Mouse (Mus musculus) right cerebral cortex, adult 2 months (tissue): ENCODE data around the gene Skida1.

ENCODE experiments used
- DNase-seq, 2 experiments: peaks; one replicate each; pipeline ENCODE4 v3.0.0; 2021 to 2022; ENCODE audit warnings: low spot score in 2 of 2

Gene Skida1

DNA sequence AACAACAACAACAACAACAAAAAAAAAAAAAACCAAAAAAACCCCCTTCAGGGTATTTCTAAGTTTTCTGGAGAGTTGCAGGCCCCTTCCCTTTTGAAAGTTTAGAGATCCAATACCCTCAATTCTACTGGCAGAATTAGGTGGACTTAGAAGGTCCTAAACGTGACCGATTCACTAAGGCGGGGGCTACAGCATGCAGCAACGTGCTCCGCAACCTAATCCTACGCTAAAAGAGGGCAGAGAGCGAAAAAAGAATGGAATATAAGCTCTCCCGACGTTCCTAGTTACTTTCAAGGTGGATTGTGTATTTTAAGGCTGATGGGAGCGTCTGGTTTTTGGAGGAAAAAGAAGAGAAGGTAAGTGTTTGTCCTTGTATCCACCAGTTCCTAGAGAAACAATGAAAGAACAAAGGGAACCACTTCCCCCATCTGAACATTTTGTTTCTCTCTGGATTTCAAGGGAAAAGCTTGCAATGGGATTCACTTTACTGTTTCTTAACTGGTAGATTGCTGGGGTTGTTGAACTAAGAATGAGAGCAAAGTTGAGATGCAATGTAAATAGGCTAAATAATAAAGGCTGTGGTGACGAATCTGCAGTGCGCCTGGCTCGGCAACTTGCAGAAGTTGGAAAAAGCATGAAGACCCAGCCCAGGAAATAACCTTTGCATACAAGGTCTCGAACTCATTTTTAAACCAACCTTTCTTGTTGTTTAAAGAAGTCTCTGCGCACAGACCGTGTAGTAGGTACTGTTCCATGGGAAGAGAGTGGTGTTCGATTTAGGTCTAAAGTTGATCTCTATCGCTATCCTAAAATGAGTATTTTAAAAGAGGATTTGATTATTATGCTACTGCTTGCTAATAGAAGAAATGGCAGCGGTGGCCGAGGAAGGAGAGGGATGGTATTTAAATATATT is 6.4 kb upstream of the Skida1 start, which contains the start of gene Mllt10:
Mllt10 (plus strand) TSS at position 222 of the 913 bp plus-strand sequence.
- DNase-seq = no peak

DNA sequence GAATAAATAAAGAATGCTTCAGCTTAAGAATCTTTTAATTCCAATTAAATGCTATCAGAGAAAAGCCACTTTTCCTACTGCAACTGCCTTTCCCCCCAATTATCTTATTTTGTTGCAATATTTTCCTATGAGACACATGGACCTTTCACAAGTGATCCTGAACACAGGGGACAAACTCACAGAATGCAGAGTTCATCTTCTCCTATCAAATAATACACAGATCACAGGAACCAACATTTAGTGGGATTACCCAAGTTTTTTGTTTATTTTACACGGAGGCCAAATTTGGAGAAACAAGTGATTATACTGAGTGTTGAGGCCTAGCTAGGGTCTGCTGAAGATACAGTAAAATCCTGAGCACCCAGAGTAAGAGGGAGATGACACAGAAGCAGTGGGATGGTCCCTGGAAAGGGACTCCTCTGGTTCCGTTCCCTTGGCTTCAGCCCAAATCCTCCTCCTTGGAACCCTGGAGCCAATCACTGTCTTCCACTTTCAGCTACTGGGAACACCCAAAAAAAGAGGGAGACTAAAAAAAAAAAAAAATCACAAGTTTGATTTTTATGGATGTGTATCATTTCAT is 5.2 kb upstream of the Skida1 start:
- DNase-seq = no peak

DNA sequence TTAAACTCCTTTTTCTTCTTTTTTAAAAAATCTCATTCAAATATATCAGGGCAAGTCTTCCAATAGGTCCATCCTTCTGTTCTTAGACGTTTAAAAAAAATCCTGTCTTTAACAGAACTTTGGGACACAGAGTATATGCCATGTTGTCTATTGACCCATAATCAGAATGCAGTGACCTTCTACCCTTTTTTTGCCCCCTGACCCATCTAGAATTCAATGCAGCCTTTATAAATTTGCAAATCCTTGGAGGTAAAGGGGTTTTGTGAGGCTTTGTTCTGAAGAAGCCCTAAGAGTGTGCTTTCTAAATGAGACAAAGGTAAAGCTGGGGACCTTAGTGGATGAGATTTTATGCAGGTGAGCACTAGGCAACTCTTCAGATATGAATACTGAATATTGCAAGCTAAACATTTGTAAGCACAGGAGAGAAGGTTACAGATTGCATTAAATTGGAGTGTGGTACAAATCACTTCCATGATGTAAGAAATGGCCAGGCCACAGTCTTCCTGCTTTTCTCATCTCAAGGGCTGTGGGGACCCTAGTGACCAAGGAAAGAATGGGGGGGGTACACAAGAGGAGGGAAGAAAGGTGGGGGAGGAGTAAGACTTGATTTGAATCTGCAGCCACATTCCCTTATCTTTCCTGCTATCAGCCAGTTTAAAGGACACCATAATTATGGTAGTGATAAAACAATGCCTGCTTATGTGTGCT is 4.5 kb upstream of the Skida1 start:
- DNase-seq = no peak

DNA sequence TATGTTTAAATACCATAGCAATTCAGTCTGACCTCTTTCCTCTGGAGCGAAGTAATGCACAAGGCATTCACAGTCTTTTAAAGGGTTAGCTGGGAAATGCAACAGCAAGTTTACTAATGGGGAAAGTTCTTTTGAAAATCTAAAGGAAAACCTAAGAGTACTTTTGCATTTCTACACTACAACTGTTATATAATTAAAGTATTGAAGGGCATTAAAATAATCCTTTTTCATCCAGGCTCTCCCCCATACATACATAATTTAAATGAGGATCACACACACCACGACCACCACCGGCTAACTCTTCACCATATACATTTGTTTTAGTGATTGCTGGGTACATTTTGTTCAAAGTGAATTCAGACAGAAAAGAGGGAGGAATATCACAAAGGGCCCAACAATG is 3.7 kb upstream of the Skida1 start:
- DNase-seq = no peak

DNA sequence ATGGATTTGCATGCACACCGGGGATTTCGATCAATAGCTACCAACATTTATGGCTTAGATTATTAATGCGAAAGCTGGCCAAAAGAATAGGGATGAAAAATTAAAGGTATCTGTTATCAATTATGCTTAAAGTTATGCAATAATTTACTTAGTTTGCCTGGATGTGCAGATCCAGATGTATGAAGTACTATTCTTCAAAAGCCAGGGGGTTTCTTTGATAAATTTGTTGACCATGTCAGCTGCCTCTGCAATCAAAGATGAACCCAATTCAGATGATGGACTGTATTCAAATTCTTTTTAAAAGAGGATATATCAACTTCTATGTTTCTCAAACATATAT is 3.0 kb upstream of the Skida1 start:
- DNase-seq = no peak

DNA sequence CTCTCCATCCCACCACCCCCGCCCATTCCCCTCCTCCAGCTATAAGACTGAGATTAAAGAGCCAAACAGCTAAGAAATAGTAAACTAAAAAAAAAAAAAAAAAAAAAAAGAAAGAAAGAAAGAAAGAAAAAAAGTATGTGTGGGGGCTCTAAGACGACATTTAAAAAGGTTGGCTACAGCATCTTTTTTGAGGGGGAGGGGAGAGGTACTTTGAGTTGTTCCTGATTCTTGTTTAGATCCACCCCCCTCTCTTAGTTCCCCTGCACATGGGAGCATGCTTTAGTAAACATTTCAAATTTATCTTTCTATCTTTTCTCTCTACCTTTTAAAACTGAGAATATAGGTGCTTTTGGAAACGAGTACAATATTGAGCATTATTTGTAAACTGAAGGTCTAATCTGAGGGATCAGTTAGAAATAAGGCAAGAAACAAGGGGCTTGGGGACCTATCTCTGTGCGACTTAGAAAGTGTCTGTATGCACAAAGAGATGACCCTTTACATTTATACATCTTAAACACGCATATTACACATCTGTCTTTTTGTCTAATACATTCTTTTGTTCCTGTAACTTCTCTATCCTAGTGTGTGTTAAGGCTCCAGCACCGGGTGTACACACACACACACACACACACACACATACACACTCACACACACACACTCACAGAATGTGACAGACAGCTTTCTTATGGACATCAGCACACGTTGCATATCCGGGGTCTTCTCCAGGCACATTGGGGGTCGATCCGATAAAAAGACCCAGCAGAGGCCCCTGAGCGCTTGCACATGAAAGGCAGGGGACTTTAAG is 2.4 kb upstream of the Skida1 start:
- DNase-seq = no peak

DNA sequence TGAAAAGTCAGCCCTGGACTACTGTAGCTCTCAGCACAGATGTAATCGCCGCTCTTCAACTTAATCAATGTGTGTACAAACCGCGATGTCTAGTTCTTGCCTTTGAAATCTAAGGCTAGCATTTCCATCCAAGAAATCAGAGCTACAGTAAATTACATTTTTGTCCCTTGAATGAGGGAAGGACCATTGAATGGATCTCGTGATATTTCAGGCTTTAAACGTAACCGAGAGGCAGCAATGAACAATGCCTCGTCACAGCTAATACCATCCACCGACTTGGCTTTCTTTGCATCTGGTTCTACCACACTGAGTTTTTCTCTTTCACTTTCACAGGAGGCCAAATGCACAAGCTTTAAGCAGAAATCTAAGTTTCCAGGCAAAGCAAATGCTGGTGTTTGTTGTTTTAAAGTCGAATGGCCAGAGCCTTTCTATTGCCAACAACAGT is 1.7 kb upstream of the Skida1 start:
- no peak for DNase-seq

DNA sequence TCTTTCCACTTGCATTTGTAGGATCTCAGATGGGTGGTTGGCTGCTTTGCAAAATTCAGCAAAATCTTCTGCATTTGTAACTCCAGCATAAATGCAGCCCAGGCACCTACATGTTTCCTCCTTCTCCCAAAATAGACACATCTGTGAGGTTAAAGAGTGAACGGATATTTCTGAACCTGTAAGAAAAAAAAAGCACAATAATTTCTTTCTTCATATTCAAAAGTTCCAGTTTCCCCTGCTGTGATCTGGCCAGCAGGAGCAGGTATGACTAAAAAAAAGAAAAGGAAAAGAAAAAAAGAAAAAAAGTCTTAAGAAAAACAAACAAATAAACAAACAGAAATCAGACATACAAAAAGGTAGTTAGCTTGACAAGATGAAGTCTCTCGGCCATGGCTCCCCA is 1.2 kb upstream of the Skida1 start:
- no peak for DNase-seq

DNA sequence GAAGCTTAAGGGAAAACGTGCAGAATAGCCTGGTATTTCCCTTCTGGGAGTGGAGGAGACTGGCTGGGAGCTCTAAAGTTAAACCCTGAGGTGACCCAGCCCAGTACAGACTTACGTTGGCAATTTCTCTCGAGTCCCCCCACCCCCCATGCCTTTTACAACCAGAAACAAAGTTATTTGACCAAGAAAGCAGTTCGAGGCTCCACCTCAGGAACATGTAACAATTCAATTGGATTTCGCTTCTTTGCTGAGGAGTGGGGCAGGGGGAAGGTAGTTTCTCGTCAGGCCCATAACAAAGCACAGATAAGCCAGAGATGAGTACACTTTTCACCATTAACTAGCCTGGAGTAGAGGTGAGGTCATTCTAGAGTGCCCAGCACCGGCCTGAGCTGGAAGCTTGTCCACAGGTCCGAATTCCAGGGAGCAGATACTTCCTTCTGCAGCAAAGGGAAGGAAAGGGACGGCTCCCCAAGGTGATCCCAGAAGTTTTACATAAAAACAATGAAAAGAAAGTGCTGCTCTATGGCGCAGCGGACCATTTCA is 499 bp upstream of the Skida1 start:
- no peak for DNase-seq

DNA sequence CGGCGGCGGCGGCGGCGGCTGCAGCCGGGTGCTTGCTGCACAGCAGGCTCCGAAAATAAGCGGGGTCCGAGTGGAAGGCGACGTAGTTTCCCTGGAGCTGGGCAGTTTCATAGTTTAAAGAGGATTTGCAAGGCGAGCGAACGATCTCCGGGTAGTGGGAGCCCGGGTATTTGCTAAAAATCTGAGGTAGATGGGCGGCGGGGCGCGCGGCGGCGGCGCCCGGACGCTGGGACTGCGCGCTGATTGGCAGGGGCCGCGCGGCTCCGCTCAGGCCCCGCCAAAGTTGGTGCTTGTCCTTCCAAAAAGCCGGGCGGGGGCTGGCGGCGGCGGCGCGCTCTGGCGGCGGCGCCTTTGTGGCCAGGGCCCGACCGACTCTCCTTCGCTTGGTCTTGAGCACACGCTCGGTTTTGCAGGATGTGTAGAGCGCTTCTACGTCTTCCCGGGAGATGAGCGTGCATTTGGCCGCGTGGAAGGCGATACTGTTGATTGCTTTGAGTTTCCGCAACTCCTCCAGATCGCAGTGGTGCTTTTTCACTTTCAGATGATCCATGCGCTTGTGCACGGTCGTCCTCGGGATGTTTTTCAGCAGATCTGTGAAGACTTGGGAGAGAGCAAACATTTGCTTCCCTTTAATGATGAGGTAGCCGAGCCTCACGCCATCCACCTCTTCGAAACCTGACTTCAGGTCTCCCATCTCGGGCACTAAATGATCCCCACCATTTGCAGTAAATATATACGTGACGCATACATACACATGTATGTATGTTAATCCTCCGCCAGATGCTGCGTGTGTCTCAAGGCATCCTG is 1.0 kb downstream of the Skida1 start:
- peak in 1 of 2 experiments; percentile 58 for DNase-seq

DNA sequence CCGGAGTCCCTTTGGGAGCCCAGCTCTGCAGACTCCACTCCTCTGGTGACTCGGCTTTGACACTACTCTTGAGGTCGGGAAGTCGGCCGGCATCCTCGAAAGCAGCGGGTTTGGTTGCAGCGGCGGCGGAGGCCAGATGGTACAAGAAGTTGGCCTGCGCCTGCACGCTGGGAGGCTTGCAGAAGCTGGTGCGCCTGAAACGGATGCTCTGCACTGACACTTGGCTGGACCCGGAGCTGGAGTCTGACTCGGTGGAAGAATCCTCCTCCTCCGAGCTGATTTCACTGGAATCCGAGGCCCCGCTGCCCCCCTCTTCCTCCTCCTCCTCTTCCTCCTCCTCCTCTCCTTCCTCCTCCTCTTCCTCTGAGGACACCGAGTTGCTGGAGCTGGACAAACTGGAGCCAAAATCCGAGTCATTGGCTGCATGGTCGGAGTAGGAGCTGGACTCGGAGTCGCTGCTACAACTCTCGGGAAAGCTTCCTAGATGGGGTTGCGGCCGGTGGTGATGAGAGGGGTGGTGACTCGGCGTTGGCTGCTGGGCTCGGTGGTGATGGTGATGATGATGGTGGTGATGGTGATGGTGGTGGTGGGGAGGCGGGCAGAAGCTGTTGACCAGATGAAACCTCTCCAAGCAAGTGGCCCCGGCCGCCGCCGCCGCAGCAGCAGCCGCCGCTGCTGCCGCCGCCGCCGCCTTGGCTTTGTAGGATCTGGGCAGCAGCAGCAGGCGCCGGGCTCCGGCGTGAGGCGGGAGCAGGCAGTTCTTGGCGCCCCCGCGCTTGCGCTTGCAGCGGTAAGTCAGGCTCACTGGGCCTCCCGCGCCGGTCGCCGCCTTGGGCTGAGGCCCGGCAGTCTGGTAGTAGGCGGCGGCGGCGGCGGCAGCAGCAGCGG is 1.8 kb downstream of the Skida1 start:
- peak; percentile 61 to 75 for DNase-seq

DNA sequence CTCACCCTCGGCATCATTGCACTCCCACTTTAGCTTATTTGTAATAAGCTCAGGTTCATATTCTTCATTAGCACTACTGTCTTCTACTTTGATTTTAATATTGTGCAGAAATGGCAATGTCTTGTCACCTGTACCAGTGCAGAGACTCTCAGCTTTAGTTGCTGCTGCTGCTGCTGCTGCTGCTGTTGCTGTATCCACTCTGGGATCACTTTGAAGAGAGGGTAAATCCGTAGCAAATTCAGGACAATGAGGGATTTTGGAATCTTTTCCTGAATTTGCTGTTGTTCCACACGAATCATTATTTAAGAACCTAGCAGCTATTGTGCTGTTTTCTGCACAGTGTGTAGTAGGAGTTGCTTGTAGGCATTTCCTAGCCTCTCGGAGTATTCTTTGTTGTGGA is 2.7 kb downstream of the Skida1 start:
- DNase-seq = no peak

DNA sequence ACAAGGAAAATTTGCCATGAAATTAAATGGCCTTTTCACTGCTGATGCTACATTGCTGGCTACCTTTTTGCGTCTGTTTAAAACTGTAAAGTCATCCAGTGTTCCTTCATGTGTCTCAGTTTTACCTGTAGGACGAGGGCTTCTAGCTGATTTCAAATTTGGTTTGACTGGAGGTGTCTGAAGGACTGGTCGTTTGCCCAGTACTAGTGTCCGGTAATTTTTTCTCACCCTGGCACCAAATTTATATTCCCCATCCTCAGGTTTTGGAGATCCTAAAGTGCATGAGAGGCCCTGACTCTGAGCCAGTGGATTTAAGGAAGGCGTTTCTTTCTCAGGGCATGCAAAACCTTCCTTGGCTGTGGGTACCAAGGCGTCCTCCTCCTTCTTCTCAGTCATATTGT is 3.1 kb downstream of the Skida1 start:
- DNase-seq = no peak

DNA sequence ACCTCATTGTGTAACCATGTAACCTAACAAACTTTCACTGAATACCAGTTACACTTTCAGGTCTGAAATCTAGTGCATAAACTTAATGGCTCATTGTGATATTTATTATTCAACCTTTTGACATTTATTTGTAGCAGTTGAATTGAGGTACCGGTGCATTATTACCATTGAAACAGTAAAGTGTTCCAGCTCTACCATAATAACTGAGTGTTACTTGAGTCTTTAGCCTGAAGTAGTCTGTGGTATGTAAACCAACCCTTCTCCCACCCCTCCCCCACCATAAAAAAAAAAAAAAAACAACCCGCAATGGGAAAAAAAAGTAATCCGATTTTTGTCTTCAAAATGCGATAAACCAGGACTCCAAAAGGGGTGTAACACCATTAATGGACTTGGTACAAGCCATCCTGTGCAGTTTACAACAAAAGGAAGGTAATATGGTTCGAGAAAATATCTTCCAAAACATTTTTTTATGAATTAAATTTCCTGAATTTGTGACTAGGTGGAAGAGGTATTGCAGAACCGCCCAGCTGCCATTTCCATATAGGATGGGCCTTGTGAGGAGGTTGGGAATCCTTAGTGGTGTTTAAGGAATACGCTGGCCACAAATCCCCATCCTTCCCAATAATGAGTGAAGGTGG is 3.6 kb downstream of the Skida1 start:
- DNase-seq = no peak

DNA sequence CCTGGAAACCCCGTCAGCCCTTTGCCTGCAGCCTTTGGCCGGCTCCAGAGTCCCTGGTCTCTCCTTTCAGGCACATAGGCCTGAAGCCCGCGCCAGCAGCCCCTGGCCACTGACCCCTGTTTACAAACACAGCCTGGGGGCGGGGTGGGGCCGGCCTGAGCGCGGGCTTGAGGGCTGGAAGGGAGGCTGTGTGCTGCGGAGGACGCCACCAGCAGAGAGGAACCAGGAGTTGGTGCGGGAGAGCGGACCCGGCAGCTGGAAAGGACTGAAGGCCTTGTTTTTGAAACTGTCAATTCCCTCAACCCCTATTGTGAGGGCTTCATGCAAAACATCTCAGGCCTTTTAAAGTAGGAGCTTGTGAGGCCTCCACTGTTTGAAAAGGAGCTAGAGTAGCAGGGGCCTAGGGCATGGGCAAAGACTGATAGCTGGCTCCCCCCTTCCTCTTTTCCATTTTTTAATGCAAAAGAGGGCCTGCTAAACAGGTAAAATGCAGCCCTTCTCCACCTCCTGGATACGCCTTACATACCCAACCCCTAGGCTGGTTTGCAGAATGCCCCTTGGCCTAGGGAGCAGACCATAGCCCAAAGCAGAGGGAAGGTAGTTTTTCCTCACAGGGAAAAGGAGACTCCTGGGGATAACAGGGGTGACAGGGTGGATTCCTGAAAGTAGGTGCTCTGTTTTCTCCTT is 7.5 kb downstream of the Skida1 start:
- DNase-seq = no peak

DNA sequence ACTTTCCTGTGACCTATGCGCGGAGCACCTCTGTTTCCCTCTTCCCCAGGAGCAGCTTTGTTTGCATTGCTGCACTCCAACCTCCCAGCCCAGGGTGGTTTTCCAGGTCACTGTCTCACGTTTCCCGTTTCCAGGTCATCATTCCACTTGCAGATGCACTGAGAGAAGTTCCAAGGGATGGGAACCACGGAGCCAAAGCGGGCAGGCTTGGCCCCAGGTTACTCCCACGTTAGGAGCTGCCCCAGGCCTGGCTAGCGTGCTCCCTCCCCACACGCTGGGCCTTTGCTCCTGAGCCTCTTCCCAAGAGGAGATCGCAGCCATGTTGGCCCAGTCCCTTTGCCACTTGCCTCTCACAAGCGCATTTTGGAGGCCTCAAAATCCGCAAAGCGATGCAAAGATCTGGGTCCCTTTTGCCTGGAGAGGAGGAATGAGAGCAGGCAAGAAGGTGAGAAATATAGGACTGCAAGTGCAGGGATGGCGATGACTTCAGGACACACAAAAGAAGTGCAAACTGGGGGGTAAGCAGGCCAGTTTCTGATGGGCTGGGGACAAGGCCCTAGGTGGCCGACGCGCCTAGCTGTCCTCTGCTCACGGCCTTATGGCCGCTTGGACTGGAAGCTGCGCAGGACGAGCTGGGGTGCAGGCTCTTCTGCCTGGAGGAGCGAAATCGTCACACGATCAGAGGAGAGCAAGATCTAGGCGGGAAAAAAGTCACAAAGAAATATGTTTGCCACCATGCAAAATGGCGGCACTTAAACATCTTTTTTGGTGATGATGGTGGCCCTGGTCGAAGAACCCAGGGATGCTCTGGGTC is 8.3 kb downstream of the Skida1 start:
- no peak for DNase-seq

DNA sequence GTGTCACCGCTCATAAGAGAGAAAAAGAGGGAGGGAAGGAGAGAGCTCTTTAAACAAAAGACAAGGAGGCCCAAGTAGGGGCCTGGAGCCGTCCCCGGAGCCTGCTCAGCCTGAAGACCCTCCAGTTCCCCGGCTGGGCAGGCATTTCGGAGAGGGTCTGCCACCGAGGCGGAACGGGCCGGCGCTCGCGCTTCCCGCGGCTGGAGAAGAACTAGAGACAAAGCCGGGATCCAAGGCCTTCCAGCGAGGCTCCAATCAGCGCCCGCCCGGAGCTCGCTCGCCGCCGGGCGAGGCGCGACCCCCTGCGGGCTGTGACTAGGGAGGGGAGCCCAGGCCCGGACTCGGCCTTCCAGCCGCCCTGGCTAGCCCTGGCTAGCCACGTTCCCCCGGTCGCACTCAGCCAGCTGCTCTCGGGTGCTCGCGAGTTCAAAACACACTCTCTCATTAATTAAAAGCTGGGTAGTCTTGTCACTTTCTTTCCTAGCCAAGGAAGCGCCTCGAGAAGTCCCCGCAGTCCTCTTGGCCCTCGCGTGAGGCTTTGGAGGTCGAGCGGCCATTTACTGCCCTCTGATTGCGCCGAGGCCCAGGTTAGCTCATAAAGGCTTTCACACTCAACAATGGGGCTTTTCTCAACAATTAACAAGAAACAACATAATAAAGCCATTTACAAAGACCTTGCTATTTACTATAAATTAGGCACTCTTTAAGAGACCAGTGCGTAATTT is 9.1 kb downstream of the Skida1 start:
- DNase-seq = no peak
